Mouse (Mus musculus): ENCODE measurements around the gene Fbln1. TPM values are rescaled to one million over a fixed set of nuclear protein-coding genes. Genes with fewer than 3 reads are reported as not detected.

Fbln1 gene
- polyA plus RNA-seq, 1 experiment from 2014 or later: 47.4 TPM

- no peak overlapping the region for H3K4me2 ChIP-seq
- no peaks in the 10 kb centered on the region for H3K27me3 ChIP-seq (replicated peaks)
- no peaks in the 10 kb centered on the region for H3K36me3 ChIP-seq (replicated peaks)
- no peaks in the 10 kb centered on the region for H3K9me3 ChIP-seq
- H3K27ac ChIP-seq: no peak overlapping the region
- H3K4me3 ChIP-seq: no peak overlapping the region
- 92% methylated on average over 14 of the region's 14 CpGs for WGBS
- no peaks in the 10 kb centered on the region for H3K4me1 ChIP-seq
- no peak overlapping the region for H3K9ac ChIP-seq
- no peak for ATAC-seq (replicated peaks)
Measured at GRCm38 (mm10) chr15:85230613-85231012, 24.9 kb downstream of the Fbln1 start.

GRCm38 (mm10) chr15:85231443-85232255, 25.9 kb downstream of the Fbln1 start:
- Histone ChIP-seq H3K27ac (no peak overlapping the region), H3K36me3 (replicated peaks) (no peaks in the 10 kb centered on the region), H3K4me3 (no peak overlapping the region), H3K27me3 (replicated peaks) (no peaks in the 10 kb centered on the region), H3K9ac (no peak overlapping the region), H3K4me2 (no peak overlapping the region), H3K4me1 (no peaks in the 10 kb centered on the region), H3K9me3 (no peaks in the 10 kb centered on the region)
- WGBS: 88% methylated on average over 13 of the region's 13 CpGs
- ATAC-seq (replicated peaks): no peak

- Histone ChIP-seq H3K27me3 (replicated peaks) (no peaks in the 10 kb centered on the region), H3K4me2 (no peak overlapping the region), H3K9me3 (no peaks in the 10 kb centered on the region), H3K27ac (no peak overlapping the region), H3K4me1 (no peaks in the 10 kb centered on the region), H3K36me3 (replicated peaks) (no peaks in the 10 kb centered on the region), H3K4me3 (no peak overlapping the region), H3K9ac (no peak overlapping the region)
- no peak for ATAC-seq (replicated peaks)
- 93% methylated on average over 4 of the region's 4 CpGs for WGBS
Measured at GRCm38 (mm10) chr15:85232256-85232535, 26.4 kb downstream of the Fbln1 start.

GRCm38 (mm10) chr15:85232543-85233250, 26.9 kb downstream of the Fbln1 start:
- Histone ChIP-seq H3K36me3 (replicated peaks) (no peaks in the 10 kb centered on the region), H3K4me2 (no peak overlapping the region), H3K9ac (no peak overlapping the region), H3K27ac (no peak overlapping the region), H3K9me3 (no peaks in the 10 kb centered on the region), H3K4me3 (no peak overlapping the region), H3K4me1 (no peaks in the 10 kb centered on the region), H3K27me3 (replicated peaks) (no peaks in the 10 kb centered on the region)
- no peak for ATAC-seq (replicated peaks)
- WGBS: 94% methylated on average over 25 of the region's 25 CpGs

GRCm38 (mm10) chr15:85233251-85233611, 27.5 kb downstream of the Fbln1 start:
- H3K9ac ChIP-seq: no peak overlapping the region
- H3K36me3 ChIP-seq (replicated peaks): no peaks in the 10 kb centered on the region
- H3K9me3 ChIP-seq: no peaks in the 10 kb centered on the region
- no peak overlapping the region for H3K4me3 ChIP-seq
- no peak overlapping the region for H3K27ac ChIP-seq
- WGBS: 85% methylated on average over 4 of the region's 4 CpGs
- ATAC-seq (replicated peaks): no peak
- H3K27me3 ChIP-seq (replicated peaks): no peaks in the 10 kb centered on the region
- no peak overlapping the region for H3K4me2 ChIP-seq
- no peaks in the 10 kb centered on the region for H3K4me1 ChIP-seq

- Histone ChIP-seq H3K9ac (no peak overlapping the region), H3K36me3 (replicated peaks) (no peaks in the 10 kb centered on the region), H3K27ac (no peak overlapping the region), H3K9me3 (no peaks in the 10 kb centered on the region), H3K27me3 (replicated peaks) (no peaks in the 10 kb centered on the region), H3K4me1 (no peaks in the 10 kb centered on the region), H3K4me3 (no peak overlapping the region), H3K4me2 (no peak overlapping the region)
- 86% methylated on average over 4 of the region's 4 CpGs for WGBS
- no peak for ATAC-seq (replicated peaks)
Measured at GRCm38 (mm10) chr15:85233690-85234089, 27.9 kb downstream of the Fbln1 start.

- no peak for ATAC-seq (replicated peaks)
- no peak overlapping the region for H3K4me2 ChIP-seq
- H3K9ac ChIP-seq: no peak overlapping the region
- no peaks in the 10 kb centered on the region for H3K9me3 ChIP-seq
- H3K27ac ChIP-seq: no peak overlapping the region
- WGBS: 89% methylated on average over 22 of the region's 22 CpGs
- no peak overlapping the region for H3K4me3 ChIP-seq
- no peaks in the 10 kb centered on the region for H3K36me3 ChIP-seq (replicated peaks)
- no peaks in the 10 kb centered on the region for H3K4me1 ChIP-seq
- H3K27me3 ChIP-seq (replicated peaks): no peaks in the 10 kb centered on the region
Measured at GRCm38 (mm10) chr15:85238821-85239745, 33.3 kb downstream of the Fbln1 start.

GRCm38 (mm10) chr15:85240086-85240485, 34.3 kb downstream of the Fbln1 start:
- H3K9ac ChIP-seq: no peak overlapping the region
- no peaks in the 10 kb centered on the region for H3K9me3 ChIP-seq
- no peak overlapping the region for H3K4me2 ChIP-seq
- ATAC-seq (replicated peaks): no peak
- no peaks in the 10 kb centered on the region for H3K27me3 ChIP-seq (replicated peaks)
- WGBS: 96% methylated on average over 4 of the region's 4 CpGs
- no peaks in the 10 kb centered on the region for H3K36me3 ChIP-seq (replicated peaks)
- H3K27ac ChIP-seq: no peak overlapping the region
- no peaks in the 10 kb centered on the region for H3K4me1 ChIP-seq
- H3K4me3 ChIP-seq: no peak overlapping the region

GRCm38 (mm10) chr15:85241856-85242255, 36.1 kb downstream of the Fbln1 start:
- no peaks in the 10 kb centered on the region for H3K9me3 ChIP-seq
- 96% methylated on average over 7 of the region's 7 CpGs for WGBS
- no peaks in the 10 kb centered on the region for H3K4me1 ChIP-seq
- H3K9ac ChIP-seq: no peak overlapping the region
- H3K36me3 ChIP-seq (replicated peaks): no peaks in the 10 kb centered on the region
- no peak overlapping the region for H3K4me3 ChIP-seq
- H3K4me2 ChIP-seq: no peak overlapping the region
- ATAC-seq (replicated peaks): no peak
- H3K27me3 ChIP-seq (replicated peaks): no peaks in the 10 kb centered on the region
- no peak overlapping the region for H3K27ac ChIP-seq

- H3K27me3 ChIP-seq (replicated peaks): no peaks in the 10 kb centered on the region
- no peaks in the 10 kb centered on the region for H3K9me3 ChIP-seq
- H3K36me3 ChIP-seq (replicated peaks): no peaks in the 10 kb centered on the region
- ATAC-seq (replicated peaks): no peak
- no peak overlapping the region for H3K4me3 ChIP-seq
- H3K4me2 ChIP-seq: no peak overlapping the region
- no peak overlapping the region for H3K9ac ChIP-seq
- no peak overlapping the region for H3K27ac ChIP-seq
- H3K4me1 ChIP-seq: no peaks in the 10 kb centered on the region
- WGBS: 93% methylated on average over 13 of the region's 13 CpGs
Measured at GRCm38 (mm10) chr15:85244414-85245161, 38.8 kb downstream of the Fbln1 start.

GRCm38 (mm10) chr15:85245241-85246010, 39.7 kb downstream of the Fbln1 start:
- Histone ChIP-seq H3K36me3 (replicated peaks) (no peaks in the 10 kb centered on the region), H3K4me3 (no peak overlapping the region), H3K9me3 (no peaks in the 10 kb centered on the region), H3K27me3 (replicated peaks) (no peaks in the 10 kb centered on the region), H3K9ac (no peak overlapping the region), H3K4me1 (no peaks in the 10 kb centered on the region), H3K4me2 (no peak overlapping the region), H3K27ac (no peak overlapping the region)
- ATAC-seq (replicated peaks): no peak
- WGBS: 87% methylated on average over 5 of the region's 5 CpGs
